Mouse (Mus musculus) thymus, adult 18-20 months (tissue): ENCODE data around the gene Sik3.
A peak's percentile ranks its signal among the peaks of the same experiment; 100 is the strongest.

Source experiments
- DNase-seq, 2 experiments: peaks; one replicate each; pipeline ENCODE4 v3.0.0; 2022; ENCODE audit warnings: mixed read lengths in 2 of 2

The Sik3 gene

GRCm38 (mm10) chr9:46235649-46236048 is 223.0 kb downstream of the Sik3 start:
- DNase-seq = no peak

DNA sequence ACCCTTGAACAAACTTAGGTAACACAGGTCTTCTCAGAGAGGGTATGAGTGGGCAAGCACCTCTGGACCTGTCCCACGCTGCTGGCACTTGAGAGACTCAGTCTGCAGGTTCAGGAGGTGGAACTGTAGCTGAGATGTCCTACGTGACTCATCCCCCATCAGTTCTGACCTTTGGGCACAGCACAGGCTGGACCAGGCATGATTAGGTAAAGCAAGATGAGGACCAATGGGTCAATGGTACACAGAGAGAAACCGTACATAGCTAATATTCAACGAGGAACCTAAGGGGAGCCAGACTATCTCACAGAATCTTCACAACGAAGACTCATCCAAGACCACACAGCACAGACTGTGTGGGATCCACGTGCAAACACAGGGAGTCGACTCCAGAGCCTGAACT is 226.2 kb downstream of the Sik3 start:
- DNase-seq = no peak

- no peak for DNase-seq
Measured at GRCm38 (mm10) chr9:46240526-46241153, 228.0 kb downstream of the Sik3 start, which contains the start of gene Apoa4. Gene Apoa4 (plus strand): TSS chr9:46240696.

DNA sequence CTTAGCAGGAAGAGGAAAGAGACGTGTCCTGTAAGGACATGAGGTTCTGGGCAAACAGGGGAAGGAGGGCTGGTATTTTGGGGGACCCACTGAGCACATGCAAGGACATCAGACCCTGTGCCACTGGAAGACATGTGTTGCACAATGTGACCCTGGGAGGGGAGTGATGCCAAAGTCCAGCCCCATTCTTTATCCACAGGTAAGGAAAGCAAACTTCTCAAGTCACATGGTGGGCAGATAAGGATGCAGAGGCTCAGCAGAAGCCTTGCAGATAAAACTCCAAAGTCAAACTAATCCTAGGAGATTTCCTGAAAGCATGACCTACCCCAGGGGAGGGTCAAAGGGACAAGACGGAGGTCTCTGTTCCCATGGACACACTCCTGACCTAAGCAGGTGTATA is 229.2 kb downstream of the Sik3 start:
- no peak for DNase-seq

- DNase-seq = no peak
Measured at GRCm38 (mm10) chr9:46243122-46243521, 230.5 kb downstream of the Sik3 start.

DNA sequence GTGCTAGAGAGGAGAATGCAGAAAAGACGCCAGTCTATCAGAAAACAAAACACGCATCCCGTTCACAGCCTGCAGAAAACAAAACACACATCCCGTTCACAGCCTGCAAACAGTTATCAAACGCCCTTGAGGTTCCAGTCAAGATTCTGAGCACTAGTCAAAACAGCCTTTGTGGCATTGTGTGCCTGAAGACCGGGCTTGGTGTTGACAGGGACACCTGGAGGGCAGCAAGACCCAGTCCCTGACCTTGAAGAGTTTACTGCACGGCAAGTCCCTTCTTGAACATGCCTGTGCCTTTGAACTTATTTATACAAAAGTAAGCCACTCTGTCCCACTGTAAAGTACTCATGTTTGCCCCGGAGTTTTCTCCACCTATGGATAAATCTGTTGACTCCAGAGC is 231.0 kb downstream of the Sik3 start:
- no peak for DNase-seq

GRCm38 (mm10) chr9:46246752-46247324 is 234.2 kb downstream of the Sik3 start:
- no peak for DNase-seq

GRCm38 (mm10) chr9:46256177-46256576 is 243.6 kb downstream of the Sik3 start:
- no peak for DNase-seq

GRCm38 (mm10) chr9:46256658-46257385 is 244.2 kb downstream of the Sik3 start:
- DNase-seq = no peak

DNA sequence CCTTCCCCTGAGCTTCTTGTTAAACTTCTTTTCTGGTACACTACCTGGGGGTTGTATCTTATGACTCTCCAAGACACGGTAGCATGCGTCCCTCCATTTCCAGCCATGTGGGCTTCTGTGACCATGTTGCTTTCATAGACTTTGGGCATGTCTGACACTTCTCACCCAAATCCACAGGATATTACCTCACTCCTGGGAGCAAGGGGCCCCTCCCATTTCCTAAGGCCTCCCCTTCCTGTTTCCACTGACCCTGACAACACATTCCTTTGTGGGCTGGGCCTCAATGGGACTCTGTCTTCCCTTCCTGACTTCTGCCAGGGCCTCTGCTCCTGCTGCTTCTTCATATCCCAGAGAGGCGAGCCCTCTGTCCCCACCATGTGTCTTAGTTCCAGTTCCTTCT is 244.9 kb downstream of the Sik3 start:
- no peak for DNase-seq

- no peak for DNase-seq
Measured at GRCm38 (mm10) chr9:46259111-46259510, 246.5 kb downstream of the Sik3 start.

DNA sequence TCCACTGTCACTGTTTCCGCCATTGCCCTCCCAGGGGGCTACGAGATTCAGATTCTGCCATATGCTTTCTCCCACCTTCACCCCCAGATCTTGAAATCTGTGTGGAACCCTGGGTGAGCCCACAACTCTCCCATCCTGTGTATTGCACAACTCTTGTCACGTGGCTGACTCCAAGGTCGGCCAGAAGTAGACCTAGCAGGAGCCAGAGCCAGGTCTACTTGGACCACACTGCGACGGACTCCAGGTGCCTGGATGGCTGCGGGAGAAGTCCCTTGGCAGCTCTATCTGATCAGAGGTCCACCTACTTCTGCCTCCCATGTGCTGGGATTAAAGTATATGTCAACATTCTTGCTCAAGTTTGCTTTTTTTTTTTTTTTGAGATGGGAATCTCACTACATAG is 248.5 kb downstream of the Sik3 start:
- no peak for DNase-seq

GRCm38 (mm10) chr9:46268343-46268873 is 255.8 kb downstream of the Sik3 start, which contains the start of gene Apoa5:
Gene Apoa5 (plus strand): TSS chr9:46268633.
- no peak for DNase-seq

- DNase-seq = no peak
Measured at GRCm38 (mm10) chr9:46269125-46269524, 256.5 kb downstream of the Sik3 start.

- DNase-seq = no peak
Measured at GRCm38 (mm10) chr9:46270782-46271181, 258.2 kb downstream of the Sik3 start.

DNA sequence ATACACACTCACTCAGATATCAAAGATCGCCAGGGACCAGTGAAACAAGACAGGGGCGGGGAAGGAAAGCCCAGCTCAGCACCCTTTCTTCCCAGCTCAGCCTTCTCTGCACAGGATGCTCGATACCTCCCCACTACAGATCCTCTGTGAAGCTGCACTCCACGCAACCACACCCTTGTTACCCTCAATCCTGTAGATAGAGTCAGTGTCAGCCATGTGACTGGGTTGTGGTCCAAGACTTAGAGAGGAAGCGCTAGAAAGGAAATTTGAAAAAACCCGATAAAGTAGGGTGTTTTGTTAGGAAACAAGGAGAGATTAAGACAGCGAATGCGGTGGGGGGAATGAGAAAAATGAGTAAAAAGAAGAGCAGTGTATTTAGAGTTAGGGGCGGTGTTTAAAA is 259.4 kb downstream of the Sik3 start:
- peak in 1 of 2 experiments; percentile 28 for DNase-seq

DNA sequence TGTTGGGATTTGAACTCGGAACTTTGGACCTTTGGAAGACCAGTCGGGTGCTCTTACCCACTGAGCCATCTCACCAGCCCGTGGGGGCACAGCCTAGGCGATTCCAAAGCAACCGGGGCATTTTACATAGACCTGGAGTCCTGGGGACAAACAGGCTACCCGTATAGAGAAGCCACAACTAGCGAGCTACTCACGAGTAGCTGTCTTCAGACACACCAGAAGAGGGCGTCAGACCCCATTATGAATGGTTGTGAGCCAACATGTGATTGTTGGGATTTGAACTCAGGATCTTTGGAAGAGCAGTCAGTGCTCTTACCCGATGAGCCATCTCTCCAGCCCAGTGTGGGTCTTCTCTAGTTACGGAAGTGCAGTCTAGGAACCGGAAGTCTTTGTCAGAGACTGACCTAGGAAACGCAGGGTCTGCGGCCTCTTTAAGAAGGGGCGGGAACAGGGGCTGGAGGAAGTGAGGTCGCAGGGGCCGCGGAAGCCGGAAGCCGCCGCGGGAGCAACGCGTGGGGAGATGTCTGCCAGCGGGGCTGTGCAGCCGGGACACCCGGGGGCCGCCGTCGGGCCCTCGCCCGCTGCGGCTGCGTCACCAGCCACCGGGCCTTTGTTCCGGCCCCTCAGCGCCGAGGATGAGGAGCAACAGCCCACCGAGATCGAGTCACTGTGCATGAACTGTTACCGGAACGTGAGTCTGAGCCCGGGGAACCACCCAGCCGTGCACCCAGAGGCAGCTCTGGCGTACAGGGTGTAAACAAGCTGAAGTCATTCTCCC is 260.2 kb downstream of the Sik3 start, which contains the start of gene Zpr1:
Gene Zpr1, plus strand, starts transcription at position 388 of the 778 bp plus-strand sequence.
- peak; percentile 82 to 86 for DNase-seq
